Mouse (Mus musculus): Measurements from ENCODE around the gene Rpusd3. TPM values are rescaled to one million over a fixed set of nuclear protein-coding genes. Genes with fewer than 3 reads are reported as not detected.

The Rpusd3 gene
- polyA plus RNA-seq, 1 experiment from 2014 or later: 17.5 TPM

- H3K4me2 ChIP-seq: no peak overlapping the region
- no peaks in the 10 kb centered on the region for H3K9me3 ChIP-seq
- no peak overlapping the region for H3K4me3 ChIP-seq
- H3K27me3 ChIP-seq: no peaks in the 10 kb centered on the region
- no peak for ATAC-seq (ENCODE audit: low FRiP score)
- no peak overlapping the region for H3K9ac ChIP-seq
- 64% methylated on average over 3 of the region's 3 CpGs for WGBS
- H3K36me3 ChIP-seq: no peaks in the 10 kb centered on the region
- no peak overlapping the region for H3K27ac ChIP-seq
- H3K4me1 ChIP-seq (replicated peaks): no peaks in the 10 kb centered on the region
These were observed 8.3 kb upstream of the Rpusd3 start for GRCm38 (mm10) chr6:113427397-113427796.

GRCm38 (mm10) chr6:113426696-113427095 lies 7.6 kb upstream of the Rpusd3 start:
- H3K4me1 ChIP-seq (replicated peaks): no peaks in the 10 kb centered on the region
- ATAC-seq (ENCODE audit: low FRiP score): no peak
- no peaks in the 10 kb centered on the region for H3K9me3 ChIP-seq
- H3K36me3 ChIP-seq: no peaks in the 10 kb centered on the region
- no peak overlapping the region for H3K27ac ChIP-seq
- no peak overlapping the region for H3K4me2 ChIP-seq
- 94% methylated on average over 4 of the region's 4 CpGs for WGBS
- no peaks in the 10 kb centered on the region for H3K27me3 ChIP-seq
- H3K9ac ChIP-seq: no peak overlapping the region
- no peak overlapping the region for H3K4me3 ChIP-seq

DNA sequence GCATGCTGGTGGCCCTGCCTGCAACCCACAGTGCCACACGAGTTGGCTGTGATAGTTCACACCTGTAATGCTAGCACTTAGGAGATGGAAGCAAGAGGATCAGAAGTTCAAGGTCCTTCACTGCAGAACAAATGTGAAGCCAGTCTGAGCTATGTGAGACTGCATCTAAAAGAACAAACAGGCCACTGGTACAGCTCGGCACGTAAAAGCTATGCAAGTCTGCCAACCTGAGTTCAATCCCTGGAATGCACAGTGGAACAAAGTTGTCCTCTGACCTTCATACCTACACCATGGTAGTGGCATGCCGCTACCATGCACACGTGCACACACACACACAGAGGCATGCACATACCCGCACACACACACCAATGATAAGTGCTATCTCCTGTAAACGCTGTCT lies 5.0 kb upstream of the Rpusd3 start:
- Histone ChIP-seq H3K9me3 (no peaks in the 10 kb centered on the region), H3K9ac (no peak overlapping the region), H3K4me2 (no peak overlapping the region), H3K4me1 (replicated peaks) (0 out of 2 replicates have a peak, but pooled peaks cover 3% of the 10 kb centered on the region), H3K27ac (no peak overlapping the region), H3K36me3 (no peaks in the 10 kb centered on the region), H3K27me3 (no peaks in the 10 kb centered on the region), H3K4me3 (no peak overlapping the region)
- WGBS: 87% methylated on average over 7 of the region's 7 CpGs
- no peak for ATAC-seq (ENCODE audit: low FRiP score)

GRCm38 (mm10) chr6:113423000-113423399 lies 3.9 kb upstream of the Rpusd3 start:
- no peaks in the 10 kb centered on the region for H3K9me3 ChIP-seq
- no peak for ATAC-seq (ENCODE audit: low FRiP score)
- no peak overlapping the region for H3K4me3 ChIP-seq
- no peak overlapping the region for H3K27ac ChIP-seq
- 82% methylated on average over 4 of the region's 4 CpGs for WGBS
- no peaks in the 10 kb centered on the region for H3K27me3 ChIP-seq
- H3K36me3 ChIP-seq: no peaks in the 10 kb centered on the region
- no peak overlapping the region for H3K4me2 ChIP-seq
- H3K4me1 ChIP-seq (replicated peaks): peaks cover 10% of the 10 kb centered on the region
- no peak overlapping the region for H3K9ac ChIP-seq

GRCm38 (mm10) chr6:113418441-113419198 lies 520 bp downstream of the Rpusd3 start:
- peaks cover 35% of the 10 kb centered on the region for H3K36me3 ChIP-seq
- ATAC-seq (ENCODE audit: low FRiP score): peak; percentile 77
- peak overlapping the region; percentile 84 for H3K9ac ChIP-seq
- H3K9me3 ChIP-seq: no peaks in the 10 kb centered on the region
- 15% methylated on average over 16 of the region's 16 CpGs for WGBS
- no peaks in the 10 kb centered on the region for H3K27me3 ChIP-seq
- H3K27ac ChIP-seq: peak overlapping the region; percentile 36; the same call in 1 of the 2 replicates
- peak overlapping the region; percentile 96 for H3K4me2 ChIP-seq
- peaks cover 23% of the 10 kb centered on the region for H3K4me1 ChIP-seq (replicated peaks)
- H3K4me3 ChIP-seq: peak overlapping the region; percentile 65

DNA sequence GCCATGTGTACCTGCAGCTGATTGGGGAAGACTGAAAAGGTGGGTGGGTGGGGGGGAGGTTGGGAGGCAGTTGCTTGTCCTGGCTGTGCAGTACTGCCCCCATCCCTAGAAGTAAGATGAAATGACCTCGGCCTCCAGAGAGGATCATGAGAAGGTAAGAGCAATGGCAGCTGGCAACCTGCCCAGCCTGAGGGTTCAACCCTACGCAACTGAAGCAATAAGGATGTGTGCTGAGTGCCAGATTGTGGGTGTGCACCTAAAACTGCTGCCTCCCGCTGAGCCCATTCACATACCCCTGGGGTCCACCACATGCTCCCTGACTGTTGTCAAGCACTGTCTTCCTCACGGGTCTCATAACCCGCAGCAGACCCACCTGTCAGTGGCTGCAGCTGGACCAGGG lies 2.7 kb downstream of the Rpusd3 start:
- Histone ChIP-seq H3K4me3 (no peak overlapping the region), H3K27ac (no peak overlapping the region), H3K9me3 (no peaks in the 10 kb centered on the region), H3K4me2 (no peak overlapping the region), H3K36me3 (peaks cover 49% of the 10 kb centered on the region), H3K4me1 (replicated peaks) (peaks cover 23% of the 10 kb centered on the region), H3K9ac (no peak overlapping the region), H3K27me3 (no peaks in the 10 kb centered on the region)
- WGBS: 82% methylated on average over 5 of the region's 5 CpGs
- no peak for ATAC-seq (ENCODE audit: low FRiP score)

DNA sequence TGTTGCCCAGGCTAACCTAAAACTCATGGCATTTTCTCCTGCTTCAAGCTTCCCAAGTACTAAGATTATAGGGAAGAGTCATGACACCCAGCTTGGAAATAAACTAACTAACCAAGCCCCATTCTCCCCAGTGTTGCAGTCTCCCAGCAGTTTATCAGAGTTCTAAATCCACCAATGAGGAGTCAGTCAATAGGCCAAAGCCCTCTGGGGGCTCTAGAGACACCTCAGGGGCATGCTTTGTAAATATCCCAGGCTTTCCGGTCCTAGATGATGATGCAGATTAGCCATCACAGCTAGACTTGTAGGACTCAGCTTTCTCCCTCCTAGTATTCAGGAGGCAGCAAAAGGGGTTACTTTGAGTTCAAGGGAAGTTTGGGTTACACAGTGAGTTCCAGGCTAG lies 9.1 kb downstream of the Rpusd3 start:
- H3K4me3 ChIP-seq: no peak overlapping the region
- no peak overlapping the region for H3K27ac ChIP-seq
- no peaks in the 10 kb centered on the region for H3K27me3 ChIP-seq
- ATAC-seq (ENCODE audit: low FRiP score): no peak
- peaks cover 79% of the 10 kb centered on the region for H3K36me3 ChIP-seq
- H3K9me3 ChIP-seq: no peaks in the 10 kb centered on the region
- H3K4me1 ChIP-seq (replicated peaks): no peaks in the 10 kb centered on the region
- WGBS: 76% methylated on average over 1 of the region's 1 CpGs
- no peak overlapping the region for H3K9ac ChIP-seq
- no peak overlapping the region for H3K4me2 ChIP-seq

- no peak overlapping the region for H3K27ac ChIP-seq
- no peaks in the 10 kb centered on the region for H3K9me3 ChIP-seq
- H3K36me3 ChIP-seq: peaks cover 52% of the 10 kb centered on the region
- 79% methylated on average over 9 of the region's 9 CpGs for whole genome bisulfite sequencing
- H3K4me3 ChIP-seq: no peak overlapping the region
- H3K27me3 ChIP-seq: no peaks in the 10 kb centered on the region
- no peak for ATAC-seq (ENCODE audit: low FRiP score)
- H3K4me1 ChIP-seq (replicated peaks): no peaks in the 10 kb centered on the region
- no peak overlapping the region for H3K9ac ChIP-seq
- H3K4me2 ChIP-seq: no peak overlapping the region
These were observed 12.5 kb downstream of the Rpusd3 start for GRCm38 (mm10) chr6:113406683-113407082.

DNA sequence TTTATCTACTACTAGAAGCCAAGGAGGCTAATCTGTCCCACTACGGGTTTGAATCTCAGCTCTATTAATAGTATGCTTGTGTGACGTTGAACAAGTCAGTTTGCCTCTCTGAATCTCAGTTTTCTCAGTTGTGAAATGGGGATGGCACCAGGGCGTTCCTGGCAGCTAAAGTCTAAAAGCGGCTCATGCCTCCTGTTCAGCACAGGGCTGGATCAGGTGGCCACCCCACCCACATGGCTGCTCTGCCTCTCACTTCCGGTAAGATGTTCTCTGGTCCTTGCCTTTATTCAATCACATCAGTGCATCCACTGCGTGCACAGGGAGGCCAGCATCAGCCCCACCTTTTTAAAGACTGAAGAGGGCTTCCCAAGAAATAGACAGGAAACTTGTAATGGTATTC lies 13.7 kb downstream of the Rpusd3 start:
- Histone ChIP-seq H3K4me2 (no peak overlapping the region), H3K27me3 (no peaks in the 10 kb centered on the region), H3K4me1 (replicated peaks) (no peaks in the 10 kb centered on the region), H3K27ac (no peak overlapping the region), H3K9me3 (no peaks in the 10 kb centered on the region), H3K4me3 (no peak overlapping the region), H3K36me3 (peaks cover 50% of the 10 kb centered on the region), H3K9ac (no peak overlapping the region)
- WGBS: 86% methylated on average over 6 of the region's 6 CpGs
- no peak for ATAC-seq (ENCODE audit: low FRiP score)

- Histone ChIP-seq H3K4me2 (no peak overlapping the region), H3K27me3 (no peaks in the 10 kb centered on the region), H3K27ac (no peak overlapping the region), H3K9ac (no peak overlapping the region), H3K4me3 (no peak overlapping the region), H3K4me1 (replicated peaks) (no peaks in the 10 kb centered on the region), H3K9me3 (no peaks in the 10 kb centered on the region), H3K36me3 (peaks cover 49% of the 10 kb centered on the region)
- WGBS: 68% methylated on average over 12 of the region's 12 CpGs
- ATAC-seq (ENCODE audit: low FRiP score): no peak
These were observed 14.3 kb downstream of the Rpusd3 start for GRCm38 (mm10) chr6:113404649-113405448.

GRCm38 (mm10) chr6:113402094-113402493 lies 17.0 kb downstream of the Rpusd3 start:
- WGBS: 93% methylated on average over 13 of the region's 13 CpGs
- Histone ChIP-seq H3K36me3 (peaks cover 36% of the 10 kb centered on the region), H3K4me3 (no peak overlapping the region), H3K4me1 (replicated peaks) (no peaks in the 10 kb centered on the region), H3K4me2 (no peak overlapping the region), H3K27ac (no peak overlapping the region), H3K9ac (no peak overlapping the region), H3K9me3 (no peaks in the 10 kb centered on the region), H3K27me3 (no peaks in the 10 kb centered on the region)
- ATAC-seq (ENCODE audit: low FRiP score): no peak

- Histone ChIP-seq H3K27ac (no peak overlapping the region), H3K36me3 (peaks cover 30% of the 10 kb centered on the region), H3K9ac (no peak overlapping the region), H3K27me3 (no peaks in the 10 kb centered on the region), H3K4me1 (replicated peaks) (peaks cover 20% of the 10 kb centered on the region), H3K9me3 (no peaks in the 10 kb centered on the region; the same call in 1 of the 2 replicates), H3K4me2 (no peak overlapping the region), H3K4me3 (no peak overlapping the region)
- ATAC-seq (ENCODE audit: low FRiP score): no peak
- WGBS: 86% methylated on average over 10 of the region's 10 CpGs
These were observed 22.7 kb downstream of the Rpusd3 start for GRCm38 (mm10) chr6:113396270-113397030.
